Mouse (Mus musculus) heart, embryonic 11.5 days (tissue): Measurements from ENCODE around the gene Phactr1. TPM values are rescaled to one million over a fixed set of nuclear protein-coding genes. Genes with fewer than 3 reads are reported as not detected.

Experiments
- ATAC-seq: fragments of 200-750 bp; cut with Nextera tagmentation; replicated peaks from 2 replicates; pipeline ENCODE4 v1.8.0; 2017; ENCODE audit warnings: moderate library complexity; ENCODE audit not compliant: insufficient number of reproducible peaks, low FRiP score, low TSS enrichment
- H3K27ac ChIP-seq: fragments of 300-500 bp; sonication (generic); 2 replicates; pipeline ENCODE4 v1.5.1; 2014; ENCODE audit warnings: mild to moderate bottlenecking, low read depth, low read length
- H3K27me3 ChIP-seq: fragments of 300-500 bp; sonication (generic); 2 replicates; pipeline ENCODE4 v1.6.1; 2014; ENCODE audit warnings: mild to moderate bottlenecking, low read length, mixed read lengths; ENCODE audit not compliant: control insufficient read depth, insufficient read depth
- H3K36me3 ChIP-seq: fragments of 300-500 bp; sonication (generic); 2 replicates; pipeline ENCODE4 v1.6.1; 2014; ENCODE audit warnings: mild to moderate bottlenecking, low read length, moderate library complexity, mixed read lengths; ENCODE audit not compliant: control insufficient read depth, insufficient read depth
- H3K4me1 ChIP-seq: fragments of 300-500 bp; sonication (generic); 2 replicates; pipeline ENCODE4 v1.6.1; 2014; ENCODE audit warnings: low read length; ENCODE audit not compliant: control insufficient read depth, insufficient read depth
- H3K4me2 ChIP-seq: fragments of 300-500 bp; sonication (generic); 2 replicates; pipeline ENCODE4 v1.6.1; 2014; ENCODE audit warnings: mild to moderate bottlenecking, moderate library complexity
- H3K4me3 ChIP-seq: fragments of 300-500 bp; sonication (generic); 2 replicates; pipeline ENCODE4 v1.5.1; 2014; ENCODE audit warnings: low read depth, low read length
- H3K9ac ChIP-seq: fragments of 300-500 bp; sonication (generic); 2 replicates; pipeline ENCODE4 v1.6.1; 2014; ENCODE audit warnings: mild to moderate bottlenecking, low read depth, low read length, moderate library complexity
- H3K9me3 ChIP-seq: fragments of 300-500 bp; sonication (generic); replicated peaks from 2 replicates; pipeline ENCODE4 v1.6.1; 2016; ENCODE audit warnings: low read length; ENCODE audit not compliant: control insufficient read depth
- WGBS: fragments of 180-500 bp; shearing (Covaris S2); extraction: QIAGEN DNeasy Blood & Tissue Kit; methylation state at CpG from one replicate; pipeline ENCODE4 v1.1.7; 2014; ENCODE audit not compliant: insufficient replicate concordance; 5-methylcytosine and 5-hydroxymethylcytosine counted together
- polyA plus RNA-seq: library from polyadenylated mRNA; unstranded; fragments of >200 nt; fragmentation: Nextera tagmentation; extraction: Ambion mirVana; gene quantifications from 2 replicates; pipeline ENCODE4 v1.2.1, GENCODE M21; 2014

Phactr1 gene
- polyA plus RNA-seq, 1 experiment from 2014 or later: 4.2 TPM

- no peak for ATAC-seq
- 77% methylated on average over 5 of the region's 5 CpGs for WGBS
- no peak overlapping the region for H3K9ac ChIP-seq
- no peak overlapping the region for H3K27ac ChIP-seq
- no peaks in the 10 kb centered on the region for H3K36me3 ChIP-seq
- 0 out of 2 replicates have a peak, but pooled peaks cover 3% of the 10 kb centered on the region for H3K4me1 ChIP-seq
- H3K4me2 ChIP-seq: no peak overlapping the region
- H3K9me3 ChIP-seq: no peaks in the 10 kb centered on the region
- H3K4me3 ChIP-seq: no peak overlapping the region
- H3K27me3 ChIP-seq: no peaks in the 10 kb centered on the region
Observed at GRCm38 (mm10) chr13:43008466-43008865, 328.0 kb downstream of the Phactr1 start.

DNA sequence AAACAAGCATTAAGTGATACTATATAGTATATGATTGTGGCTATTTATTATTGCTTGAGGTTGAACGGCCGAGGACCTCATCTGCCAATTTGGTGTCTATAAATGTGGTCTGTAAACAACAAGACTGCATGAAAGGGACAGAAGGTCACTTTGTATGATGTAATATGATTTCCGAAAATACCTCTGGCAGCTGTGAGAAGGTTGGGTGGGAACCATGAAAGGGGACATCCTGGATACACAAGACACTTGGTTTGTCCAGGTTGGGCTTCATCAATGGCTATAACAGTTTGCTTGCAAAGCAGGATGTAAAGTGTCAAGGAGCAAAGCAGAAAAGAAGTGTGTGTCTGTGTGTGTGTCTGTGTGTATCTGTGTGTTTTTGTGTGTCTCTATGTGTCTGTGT is 329.2 kb downstream of the Phactr1 start:
- 90% methylated on average over 3 of the region's 3 CpGs for WGBS
- no peak for ATAC-seq
- 0 out of 2 replicates have a peak, but pooled peaks cover 3% of the 10 kb centered on the region for H3K4me1 ChIP-seq
- H3K9ac ChIP-seq: no peak overlapping the region
- no peaks in the 10 kb centered on the region for H3K27me3 ChIP-seq
- H3K4me2 ChIP-seq: no peak overlapping the region
- no peak overlapping the region for H3K27ac ChIP-seq
- no peaks in the 10 kb centered on the region for H3K36me3 ChIP-seq
- H3K9me3 ChIP-seq: no peaks in the 10 kb centered on the region
- no peak overlapping the region for H3K4me3 ChIP-seq

- Histone ChIP-seq H3K9ac (no peak overlapping the region), H3K4me1 (no peaks in the 10 kb centered on the region), H3K27me3 (no peaks in the 10 kb centered on the region), H3K4me2 (no peak overlapping the region), H3K36me3 (no peaks in the 10 kb centered on the region), H3K27ac (no peak overlapping the region), H3K9me3 (no peaks in the 10 kb centered on the region), H3K4me3 (no peak overlapping the region)
- no peak for ATAC-seq
- 53% methylated on average over 3 of the region's 3 CpGs for WGBS
Observed at GRCm38 (mm10) chr13:43011516-43011915, 331.1 kb downstream of the Phactr1 start.

DNA sequence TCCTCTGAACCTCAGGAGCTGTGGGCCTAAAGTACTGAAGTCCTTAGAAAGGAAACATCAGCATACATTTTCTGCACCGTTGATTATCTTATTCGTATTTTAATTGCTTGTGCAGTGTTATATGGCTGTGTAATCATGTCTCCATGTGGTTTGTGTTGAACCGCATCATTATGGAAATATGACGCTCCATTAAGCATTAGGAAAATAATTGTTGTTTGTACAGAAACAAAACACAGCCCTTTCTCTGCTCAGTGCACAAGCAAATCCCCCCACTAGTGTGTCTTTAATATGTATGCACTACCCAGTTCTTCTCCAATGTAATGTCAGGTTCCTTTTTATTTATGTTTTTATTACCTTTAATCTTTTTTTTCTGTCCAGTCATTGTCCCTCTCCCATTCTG is 333.6 kb downstream of the Phactr1 start:
- 88% methylated on average over 4 of the region's 4 CpGs for WGBS

DNA sequence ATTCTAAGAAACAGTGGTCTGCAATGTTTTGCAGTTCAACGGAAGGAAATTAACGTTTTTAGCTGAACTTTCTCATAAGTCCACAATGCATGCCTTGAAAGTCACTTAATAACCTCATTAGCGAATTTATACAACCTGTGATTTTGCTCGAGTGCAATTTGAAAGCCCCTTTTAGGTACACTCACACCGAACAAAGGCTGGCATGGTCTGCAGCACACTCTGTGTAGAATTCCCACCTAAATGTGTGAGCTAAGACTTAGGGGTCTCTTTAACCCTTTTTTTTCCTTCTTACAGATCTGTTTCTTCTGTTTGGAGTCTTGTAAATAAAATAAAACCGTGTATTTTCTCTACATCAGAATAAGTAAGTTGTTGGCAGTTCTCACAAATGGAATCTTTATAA is 335.3 kb downstream of the Phactr1 start:
- Histone ChIP-seq H3K4me1 (no peaks in the 10 kb centered on the region), H3K4me3 (no peak overlapping the region), H3K9me3 (no peaks in the 10 kb centered on the region), H3K36me3 (no peaks in the 10 kb centered on the region), H3K9ac (no peak overlapping the region), H3K27ac (no peak overlapping the region), H3K27me3 (no peaks in the 10 kb centered on the region), H3K4me2 (no peak overlapping the region)
- ATAC-seq: no peak
- WGBS: 80% methylated on average over 6 of the region's 6 CpGs

More for the DNA sequence above, 333.6 kb downstream of the Phactr1 start:
- H3K4me2 ChIP-seq: no peak overlapping the region
- no peaks in the 10 kb centered on the region for H3K36me3 ChIP-seq
- H3K4me1 ChIP-seq: no peaks in the 10 kb centered on the region
- no peak overlapping the region for H3K9ac ChIP-seq
- no peak for ATAC-seq
- H3K27me3 ChIP-seq: no peaks in the 10 kb centered on the region
- H3K4me3 ChIP-seq: no peak overlapping the region
- H3K27ac ChIP-seq: no peak overlapping the region
- no peaks in the 10 kb centered on the region for H3K9me3 ChIP-seq

- Histone ChIP-seq H3K27me3 (no peaks in the 10 kb centered on the region), H3K27ac (no peak overlapping the region), H3K9me3 (no peaks in the 10 kb centered on the region), H3K36me3 (no peaks in the 10 kb centered on the region), H3K4me3 (no peak overlapping the region), H3K4me2 (no peak overlapping the region), H3K4me1 (no peaks in the 10 kb centered on the region), H3K9ac (no peak overlapping the region)
- ATAC-seq: no peak
- 76% methylated on average over 5 of the region's 5 CpGs for WGBS
Observed at GRCm38 (mm10) chr13:43018863-43019262, 338.4 kb downstream of the Phactr1 start.

GRCm38 (mm10) chr13:43021031-43021430 is 340.6 kb downstream of the Phactr1 start:
- 64% methylated on average over 6 of the region's 6 CpGs for WGBS
- no peak for ATAC-seq
- H3K27ac ChIP-seq: no peak overlapping the region
- no peak overlapping the region for H3K4me3 ChIP-seq
- no peaks in the 10 kb centered on the region for H3K9me3 ChIP-seq
- no peaks in the 10 kb centered on the region for H3K27me3 ChIP-seq
- no peaks in the 10 kb centered on the region for H3K36me3 ChIP-seq
- H3K4me1 ChIP-seq: no peaks in the 10 kb centered on the region
- no peak overlapping the region for H3K9ac ChIP-seq
- no peak overlapping the region for H3K4me2 ChIP-seq

GRCm38 (mm10) chr13:43023005-43023404 is 342.6 kb downstream of the Phactr1 start:
- no peak for ATAC-seq
- H3K9ac ChIP-seq: no peak overlapping the region
- 83% methylated on average over 5 of the region's 5 CpGs for WGBS
- H3K4me2 ChIP-seq: no peak overlapping the region
- H3K4me3 ChIP-seq: no peak overlapping the region
- H3K27ac ChIP-seq: no peak overlapping the region
- H3K27me3 ChIP-seq: no peaks in the 10 kb centered on the region
- no peaks in the 10 kb centered on the region for H3K36me3 ChIP-seq
- no peaks in the 10 kb centered on the region for H3K4me1 ChIP-seq
- H3K9me3 ChIP-seq: no peaks in the 10 kb centered on the region

DNA sequence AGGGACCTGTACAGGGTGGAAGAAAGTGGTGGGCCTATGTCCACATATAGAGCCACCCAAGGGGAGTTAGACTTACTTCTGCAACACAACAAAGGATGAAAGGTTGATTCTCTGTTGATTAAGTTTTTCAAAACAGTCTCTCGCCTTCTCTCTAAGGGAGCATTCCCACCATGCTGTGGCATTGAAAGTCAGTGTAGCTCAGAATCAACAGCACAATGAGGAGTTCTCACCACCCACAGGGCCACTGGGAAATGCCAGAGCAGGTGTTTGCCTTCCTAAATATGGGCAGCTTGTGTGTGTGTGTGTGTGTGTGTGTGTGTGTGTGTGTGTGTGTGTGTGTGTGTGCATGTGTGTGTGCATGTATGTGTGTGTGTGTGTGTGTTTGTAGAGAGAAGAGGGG is 347.1 kb downstream of the Phactr1 start:
- H3K27me3 ChIP-seq: no peaks in the 10 kb centered on the region
- 80% methylated on average over 1 of the region's 1 CpGs for WGBS
- H3K9ac ChIP-seq: no peak overlapping the region
- H3K36me3 ChIP-seq: no peaks in the 10 kb centered on the region
- no peaks in the 10 kb centered on the region for H3K4me1 ChIP-seq
- ATAC-seq: no peak
- no peak overlapping the region for H3K4me3 ChIP-seq
- no peaks in the 10 kb centered on the region; the same call in 1 of the 2 replicates for H3K9me3 ChIP-seq
- no peak overlapping the region for H3K27ac ChIP-seq
- no peak overlapping the region for H3K4me2 ChIP-seq
